Mouse (Mus musculus): ENCODE data around the gene Hoxc8. TPM values are rescaled to one million over a fixed set of nuclear protein-coding genes. Genes with fewer than 3 reads are reported as not detected.

Gene Hoxc8
- polyA plus RNA-seq, 1 experiment from 2014 or later = not detected

DNA sequence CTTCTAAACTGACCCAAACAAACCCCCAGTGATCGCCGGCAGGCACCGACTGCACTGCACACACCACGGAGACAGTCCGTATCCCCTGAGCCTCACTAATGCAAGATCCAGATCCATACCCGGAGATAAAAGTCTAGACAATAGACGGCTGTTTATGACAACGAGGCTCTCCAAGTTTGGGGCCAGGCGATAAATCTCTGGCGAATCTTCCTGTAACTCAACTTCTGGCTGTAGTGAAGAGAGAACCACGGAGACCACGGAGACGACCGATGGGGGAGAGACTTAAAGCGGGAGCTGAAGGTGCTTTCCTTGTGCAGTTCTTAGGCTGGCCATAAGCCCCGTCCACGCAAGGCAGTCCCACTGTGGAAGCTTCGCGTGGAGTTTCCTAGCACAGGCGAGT is 40.7 kb upstream of the Hoxc8 start:
- no peaks in the 10 kb centered on the region for H3K9me3 ChIP-seq (ENCODE audit: low read depth, low read length)
- DNase-seq (no peak), ATAC-seq (ENCODE audit: insufficient read depth) (no peak)

DNA sequence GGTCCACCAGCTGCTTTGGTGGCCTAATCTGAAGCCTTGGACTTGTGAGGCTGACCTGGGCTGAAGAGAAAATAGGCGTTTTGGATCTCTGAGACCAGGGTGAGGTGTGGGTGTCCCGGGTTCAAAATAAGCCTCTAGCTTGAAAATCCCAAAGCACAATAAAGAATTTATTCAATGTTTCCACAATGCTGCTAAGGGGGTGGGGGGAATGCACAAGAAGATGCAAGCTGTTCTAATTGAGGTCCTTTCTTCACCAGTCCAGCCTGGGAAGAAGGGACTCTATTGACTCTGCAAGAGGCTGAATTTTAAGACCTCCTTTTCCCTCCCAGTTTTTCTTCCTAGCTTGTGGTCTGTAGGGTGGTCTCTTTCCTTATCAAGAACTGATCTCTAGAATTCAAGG is 39.5 kb upstream of the Hoxc8 start:
- Histone ChIP-seq H3K4me2 (no peak overlapping the region), H3K4me1 (ENCODE audit: insufficient read depth) (no peaks in the 10 kb centered on the region), H3K36me3 (ENCODE audit: insufficient read depth) (no peaks in the 10 kb centered on the region), H3K9me3 (ENCODE audit: low read depth, low read length) (no peaks in the 10 kb centered on the region), H3K27ac (ENCODE audit: low read depth) (no peak overlapping the region), H3K27me3 (ENCODE audit: insufficient read depth, low read length) (peaks cover 100% of the 10 kb centered on the region), H3K4me3 (ENCODE audit: low read depth, low read length) (no peak overlapping the region), H3K9ac (no peak overlapping the region)
- DNase-seq (no peak), ATAC-seq (ENCODE audit: insufficient read depth) (no peak)
- TF ChIP-seq CTCF (IDR thresholded peaks at IDR 0.05; ENCODE audit: low read depth) = no peak
- WGBS = 11% methylated on average over 2 of the region's 2 CpGs

More for the DNA sequence above, 40.7 kb upstream of the Hoxc8 start:
- Histone ChIP-seq H3K9ac (no peak overlapping the region), H3K27me3 (ENCODE audit: insufficient read depth, low read length) (peaks cover 100% of the 10 kb centered on the region), H3K36me3 (ENCODE audit: insufficient read depth) (no peaks in the 10 kb centered on the region), H3K4me1 (ENCODE audit: insufficient read depth) (no peaks in the 10 kb centered on the region), H3K4me2 (no peak overlapping the region), H3K4me3 (ENCODE audit: low read depth, low read length) (no peak overlapping the region), H3K27ac (ENCODE audit: low read depth) (no peak overlapping the region)
- TF ChIP-seq CTCF (IDR thresholded peaks at IDR 0.05; ENCODE audit: low read depth) = no peak
- 3% methylated on average over 20 of the region's 20 CpGs for WGBS

DNA sequence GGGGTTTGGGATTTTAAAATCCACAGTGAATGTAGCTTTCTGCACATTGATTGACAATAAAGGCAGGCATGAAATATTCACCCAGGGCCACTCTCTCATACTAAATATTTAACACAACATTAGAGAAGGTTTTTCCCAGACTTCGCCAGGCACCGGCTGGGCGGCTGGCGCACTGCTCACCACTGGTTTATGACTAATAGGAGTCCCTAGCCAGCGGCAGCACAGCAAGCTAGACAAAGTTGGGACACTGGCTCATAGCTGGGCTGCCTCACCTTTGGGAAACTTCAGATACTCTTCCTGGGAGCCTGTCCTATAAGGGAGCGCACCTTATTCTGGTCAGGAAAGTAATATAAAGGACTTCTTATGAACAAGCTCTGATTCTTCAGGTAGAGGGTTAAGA is 36.8 kb upstream of the Hoxc8 start:
- no peak for DNase-seq

DNA sequence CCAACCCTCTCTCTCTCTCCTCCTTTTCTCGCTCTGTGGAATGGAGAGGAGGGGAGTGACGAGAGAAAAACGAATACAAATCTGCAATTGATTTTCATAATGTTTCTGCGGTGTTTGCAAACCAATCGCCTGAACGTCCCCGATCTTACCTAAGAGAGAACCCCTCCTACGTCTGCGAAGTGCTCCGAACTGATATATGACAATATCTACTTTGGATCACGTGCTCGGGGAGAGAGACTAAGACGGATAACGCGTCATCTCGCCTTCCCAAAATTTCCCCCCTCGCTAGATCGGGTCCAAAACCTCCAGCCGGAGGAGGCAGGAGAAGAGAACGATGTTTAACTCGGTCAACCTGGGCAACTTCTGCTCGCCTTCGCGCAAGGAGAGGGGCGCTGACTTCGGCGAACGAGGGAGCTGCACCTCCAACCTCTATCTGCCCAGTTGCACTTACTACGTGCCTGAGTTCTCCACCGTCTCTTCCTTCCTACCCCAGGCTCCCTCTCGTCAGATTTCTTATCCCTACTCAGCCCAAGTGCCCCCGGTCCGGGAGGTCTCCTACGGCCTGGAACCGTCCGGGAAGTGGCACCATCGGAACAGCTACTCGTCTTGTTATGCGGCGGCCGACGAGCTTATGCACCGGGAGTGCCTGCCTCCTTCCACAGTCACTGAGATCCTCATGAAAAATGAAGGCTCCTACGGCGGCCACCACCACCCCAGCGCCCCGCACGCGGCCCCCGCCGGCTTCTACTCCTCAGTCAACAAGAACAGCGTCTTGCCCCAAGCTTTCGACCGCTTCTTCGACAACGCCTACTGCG is 36.0 kb upstream of the Hoxc8 start, which contains the start of gene Hoxc11:
Gene Hoxc11 (plus strand): TSS at position 236 of the 815 bp plus-strand sequence.
- peaks cover 100% of the 10 kb centered on the region for H3K27me3 ChIP-seq (ENCODE audit: insufficient read depth, low read length)
- no peaks in the 10 kb centered on the region for H3K9me3 ChIP-seq (ENCODE audit: low read depth, low read length)
- H3K36me3 ChIP-seq (ENCODE audit: insufficient read depth) = no peaks in the 10 kb centered on the region
- ATAC-seq (ENCODE audit: insufficient read depth) = no peak
- H3K4me1 ChIP-seq (ENCODE audit: insufficient read depth) = no peaks in the 10 kb centered on the region
- no peak within 1 kb of the TSS for H3K9ac ChIP-seq
- no peak within 1 kb of the TSS for H3K4me3 ChIP-seq (ENCODE audit: low read depth, low read length)
- no peak for TF ChIP-seq CTCF (IDR thresholded peaks at IDR 0.05; ENCODE audit: low read depth)
- H3K4me2 ChIP-seq = no peak within 1 kb of the TSS
- under 1% methylated on average over 56 of the region's 57 CpGs for WGBS
- H3K27ac ChIP-seq (ENCODE audit: low read depth) = no peak within 1 kb of the TSS
- DNase-seq = no peak

More for the DNA sequence above, 36.8 kb upstream of the Hoxc8 start:
- no peak for TF ChIP-seq CTCF (IDR thresholded peaks at IDR 0.05; ENCODE audit: low read depth)
- no peaks in the 10 kb centered on the region for H3K36me3 ChIP-seq (ENCODE audit: insufficient read depth)
- no peak overlapping the region for H3K4me3 ChIP-seq (ENCODE audit: low read depth, low read length)
- H3K4me1 ChIP-seq (ENCODE audit: insufficient read depth) = no peaks in the 10 kb centered on the region
- WGBS = 3% methylated on average over 6 of the region's 6 CpGs
- peaks cover 100% of the 10 kb centered on the region for H3K27me3 ChIP-seq (ENCODE audit: insufficient read depth, low read length)
- no peak overlapping the region for H3K27ac ChIP-seq (ENCODE audit: low read depth)
- H3K9me3 ChIP-seq (ENCODE audit: low read depth, low read length) = no peaks in the 10 kb centered on the region
- ATAC-seq (ENCODE audit: insufficient read depth) = no peak
- H3K9ac ChIP-seq = no peak overlapping the region
- H3K4me2 ChIP-seq = no peak overlapping the region

DNA sequence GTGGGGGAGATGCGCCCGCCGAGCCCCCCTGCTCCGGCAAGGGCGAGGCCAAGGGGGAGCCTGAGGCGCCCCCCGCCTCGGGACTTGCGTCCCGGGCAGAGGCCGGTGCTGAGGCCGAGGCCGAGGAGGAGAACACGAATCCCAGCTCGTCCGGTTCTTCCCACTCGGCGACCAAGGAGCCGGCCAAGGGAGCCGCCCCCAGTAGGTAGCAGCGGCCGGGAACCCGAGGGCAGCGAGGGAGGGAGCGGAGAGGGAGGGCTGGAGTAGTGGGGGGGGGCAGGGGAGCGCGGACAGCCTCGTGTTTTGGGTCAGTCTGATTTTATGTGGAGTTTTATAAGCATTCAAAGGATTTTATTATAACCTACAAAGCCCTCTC is 35.4 kb upstream of the Hoxc8 start:
- H3K9me3 ChIP-seq (ENCODE audit: low read depth, low read length) = no peaks in the 10 kb centered on the region
- under 1% methylated on average over 28 of the region's 28 CpGs for WGBS
- no peak overlapping the region for H3K4me3 ChIP-seq (ENCODE audit: low read depth, low read length)
- H3K27ac ChIP-seq (ENCODE audit: low read depth) = no peak overlapping the region
- no peaks in the 10 kb centered on the region for H3K36me3 ChIP-seq (ENCODE audit: insufficient read depth)
- DNase-seq (no peak), ATAC-seq (ENCODE audit: insufficient read depth) (no peak)
- no peaks in the 10 kb centered on the region for H3K4me1 ChIP-seq (ENCODE audit: insufficient read depth)
- no peak overlapping the region for H3K9ac ChIP-seq
- TF ChIP-seq CTCF (IDR thresholded peaks at IDR 0.05; ENCODE audit: low read depth) = no peak
- H3K4me2 ChIP-seq = no peak overlapping the region
- H3K27me3 ChIP-seq (ENCODE audit: insufficient read depth, low read length) = peaks cover 100% of the 10 kb centered on the region

DNA sequence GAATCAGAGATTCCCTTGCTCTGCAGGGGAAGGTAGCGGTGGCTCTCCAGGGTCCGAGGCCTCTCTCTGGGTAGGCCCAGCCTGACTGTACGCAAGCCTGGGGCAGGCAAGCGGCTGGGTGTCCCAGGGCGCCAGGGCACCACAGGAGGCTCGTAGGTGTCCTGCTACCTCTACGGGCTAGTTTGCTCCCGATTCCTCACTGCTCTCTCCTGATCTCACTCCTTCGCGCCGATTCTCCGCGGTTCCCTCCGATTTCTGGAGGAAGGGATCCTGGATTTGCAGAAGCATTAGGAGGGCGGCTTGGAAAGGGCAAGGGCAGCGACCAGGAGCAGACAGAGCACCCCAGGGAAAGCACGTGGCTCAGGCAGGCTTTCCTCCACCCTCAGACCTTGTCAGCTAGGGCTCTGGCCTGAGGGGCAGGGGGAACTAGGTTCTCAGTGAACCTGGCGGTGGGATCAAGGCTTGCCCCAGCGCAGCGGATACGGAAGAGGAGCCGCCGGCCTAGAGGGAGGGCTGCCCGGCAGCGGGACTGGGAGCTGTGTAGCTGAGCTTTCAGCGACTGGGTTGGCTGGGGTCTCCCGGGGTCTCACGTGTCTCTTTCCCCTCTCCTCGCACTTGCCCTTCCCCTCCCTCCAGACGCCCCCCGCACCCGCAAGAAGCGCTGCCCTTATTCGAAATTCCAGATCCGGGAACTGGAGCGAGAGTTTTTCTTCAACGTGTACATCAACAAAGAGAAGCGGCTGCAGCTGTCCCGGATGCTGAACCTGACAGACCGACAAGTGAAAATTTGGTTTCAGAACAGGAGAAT is 34.4 kb upstream of the Hoxc8 start:
- Histone ChIP-seq H3K36me3 (ENCODE audit: insufficient read depth) (no peaks in the 10 kb centered on the region), H3K9ac (no peak overlapping the region), H3K9me3 (ENCODE audit: low read depth, low read length) (no peaks in the 10 kb centered on the region), H3K27me3 (ENCODE audit: insufficient read depth, low read length) (peaks cover 100% of the 10 kb centered on the region), H3K27ac (ENCODE audit: low read depth) (no peak overlapping the region), H3K4me1 (ENCODE audit: insufficient read depth) (no peaks in the 10 kb centered on the region), H3K4me2 (no peak overlapping the region), H3K4me3 (ENCODE audit: low read depth, low read length) (no peak overlapping the region)
- WGBS = under 1% methylated on average over 40 of the region's 40 CpGs
- ATAC-seq (ENCODE audit: insufficient read depth) = no peak
- TF ChIP-seq CTCF (IDR thresholded peaks at IDR 0.05; ENCODE audit: low read depth) = no peak
- DNase-seq = no peak

DNA sequence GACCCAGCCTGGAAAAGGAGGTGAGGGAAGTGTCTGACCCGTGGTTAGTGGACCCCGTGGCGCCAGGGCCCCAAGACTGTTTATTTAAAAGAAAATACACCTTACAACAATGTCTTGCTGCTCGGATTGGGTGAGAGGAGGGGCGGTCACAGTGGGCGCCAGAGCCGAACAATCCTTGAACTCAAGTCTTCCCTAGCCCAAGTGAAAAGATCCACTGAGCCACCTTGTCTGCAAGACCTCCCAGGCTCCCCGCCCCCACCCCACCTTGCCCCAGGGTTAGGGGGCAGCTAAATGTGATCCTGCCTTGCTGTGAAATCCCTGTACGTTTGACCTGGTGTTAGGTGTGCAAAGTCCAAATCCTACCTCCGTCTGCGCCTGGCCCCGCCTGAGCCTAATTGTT is 33.5 kb upstream of the Hoxc8 start:
- under 1% methylated on average over 12 of the region's 12 CpGs for WGBS
- peaks cover 100% of the 10 kb centered on the region for H3K27me3 ChIP-seq (ENCODE audit: insufficient read depth, low read length)
- no peak for TF ChIP-seq CTCF (IDR thresholded peaks at IDR 0.05; ENCODE audit: low read depth)

More for the DNA sequence above, 33.5 kb upstream of the Hoxc8 start:
- Histone ChIP-seq H3K9me3 (ENCODE audit: low read depth, low read length) (no peaks in the 10 kb centered on the region), H3K36me3 (ENCODE audit: insufficient read depth) (no peaks in the 10 kb centered on the region), H3K27ac (ENCODE audit: low read depth) (no peak overlapping the region), H3K4me3 (ENCODE audit: low read depth, low read length) (no peak overlapping the region), H3K4me2 (no peak overlapping the region), H3K9ac (no peak overlapping the region), H3K4me1 (ENCODE audit: insufficient read depth) (no peaks in the 10 kb centered on the region)
- DNase-seq = no peak
- no peak for ATAC-seq (ENCODE audit: insufficient read depth)
